Mouse (Mus musculus) midbrain, postnatal 0 days (tissue): ENCODE measurements around the gene Gars. TPM values are rescaled to one million over a fixed set of nuclear protein-coding genes. Genes with fewer than 3 reads are reported as not detected.
A peak's percentile ranks its signal among the peaks of the same experiment; 100 is the strongest.

Experiments used
- ATAC-seq: fragments of 200-750 bp; cut with Nextera tagmentation; 2 replicates; pipeline ENCODE4 v1.8.0; 2017; ENCODE audit warnings: moderate number of reproducible peaks, mild to moderate bottlenecking, moderate TSS enrichment, moderate library complexity; ENCODE audit not compliant: low FRiP score
- DNase-seq: peaks from one replicate; pipeline ENCODE4 v3.0.0-alpha.2; 2015; ENCODE audit warnings: low spot score
- H3K27ac ChIP-seq: fragments of 300-500 bp; sonication (generic); 2 replicates; pipeline ENCODE4 v1.5.1; 2014; ENCODE audit warnings: low read depth, mild to moderate bottlenecking, low read length, mixed read lengths
- H3K27me3 ChIP-seq: fragments of 300-500 bp; sonication (generic); 2 replicates; pipeline ENCODE4 v1.6.1; 2014; ENCODE audit warnings: low read length, control low read depth, mixed read lengths; ENCODE audit not compliant: insufficient read depth
- H3K36me3 ChIP-seq: fragments of 300-500 bp; sonication (generic); 2 replicates; pipeline ENCODE4 v1.6.1; 2014; ENCODE audit warnings: low read length, control low read depth, mixed read lengths; ENCODE audit not compliant: insufficient read depth
- H3K4me1 ChIP-seq: fragments of 300-500 bp; sonication (generic); 2 replicates; pipeline ENCODE4 v1.6.1; 2014; ENCODE audit warnings: mild to moderate bottlenecking, control low read depth, antibody characterized with exemption, low read length, mixed read lengths; ENCODE audit not compliant: insufficient read depth
- H3K4me2 ChIP-seq: fragments of 300-500 bp; sonication (generic); 2 replicates; pipeline ENCODE4 v1.6.1; 2014; ENCODE audit warnings: low read depth, mild to moderate bottlenecking, low read length, mixed read lengths; ENCODE audit not compliant: poor library complexity, severe bottlenecking
- H3K4me3 ChIP-seq: fragments of 300-500 bp; sonication (generic); 2 replicates; pipeline ENCODE4 v1.5.1; 2014; ENCODE audit warnings: low read depth, mild to moderate bottlenecking, low read length, moderate library complexity
- H3K9ac ChIP-seq: fragments of 300-500 bp; sonication (generic); replicated peaks from 2 replicates; pipeline ENCODE4 v1.6.1; 2014; ENCODE audit warnings: mild to moderate bottlenecking, low read length, moderate library complexity, mixed read lengths; ENCODE audit not compliant: poor library complexity, severe bottlenecking
- H3K9me3 ChIP-seq: fragments of 300-500 bp; sonication (generic); 2 replicates; pipeline ENCODE4 v1.6.1; 2016; ENCODE audit warnings: low read length, control low read depth
- CTCF ChIP-seq: IDR thresholded peaks from 2 replicates; pipeline ENCODE4 v1.5.1; 2016; ENCODE audit warnings: antibody characterized with exemption, mild to moderate bottlenecking
- WGBS: fragments of 180-500 bp; shearing (Covaris S2); extraction: QIAGEN DNeasy Blood & Tissue Kit; methylation state at CpG from one replicate; pipeline ENCODE4 v1.1.7; 2014; 5-methylcytosine and 5-hydroxymethylcytosine counted together
- polyA plus RNA-seq: library from polyadenylated mRNA; unstranded; fragments of >200 nt; fragmentation: Nextera tagmentation; extraction: Ambion mirVana; gene quantifications from 2 replicates; pipeline ENCODE4 v1.2.1, GENCODE M21; 2015
- total RNA-seq: library from RNA; depleted of rRNA; stranded (reverse); fragments of >200 nt; gene quantifications from 2 replicates; pipeline ENCODE4 v1.2.3, GENCODE M21; 2014

Gene Gars
- total and polyA plus RNA-seq, 2 experiments from 2014 or later, result 136 to 202 TPM

DNA sequence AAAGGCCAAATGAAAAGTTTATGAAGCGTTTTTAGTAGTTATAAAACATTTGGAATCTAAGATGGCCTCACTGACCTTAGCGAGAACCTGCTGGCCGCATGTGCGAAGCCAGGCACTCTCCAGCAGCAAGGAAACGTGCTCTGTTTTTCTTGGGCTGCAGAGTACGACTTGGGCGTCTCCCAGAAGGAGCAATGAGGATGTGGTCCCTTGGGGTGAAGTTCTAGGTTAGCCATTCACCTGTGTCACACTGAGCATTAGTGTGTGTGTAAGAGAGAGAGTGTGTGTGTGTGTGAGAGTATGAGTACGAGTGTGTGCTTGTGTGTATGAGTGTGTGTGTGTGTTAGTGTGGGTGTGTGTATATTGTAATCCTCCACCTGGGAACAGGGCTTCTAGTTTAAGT is 5.4 kb downstream of the Gars start:
- Histone ChIP-seq H3K36me3 (peaks cover 13% of the 10 kb centered on the region), H3K27me3 (no peaks in the 10 kb centered on the region), H3K27ac (no peak overlapping the region), H3K9ac (no peak overlapping the region), H3K4me1 (no peaks in the 10 kb centered on the region), H3K4me2 (no peak overlapping the region), H3K4me3 (no peak overlapping the region), H3K9me3 (no peaks in the 10 kb centered on the region)
- WGBS, result 84% methylated on average over 8 of the region's 8 CpGs
- DNase-seq, result no peak
- no peak for TF ChIP-seq CTCF
- ATAC-seq, result no peak

DNA sequence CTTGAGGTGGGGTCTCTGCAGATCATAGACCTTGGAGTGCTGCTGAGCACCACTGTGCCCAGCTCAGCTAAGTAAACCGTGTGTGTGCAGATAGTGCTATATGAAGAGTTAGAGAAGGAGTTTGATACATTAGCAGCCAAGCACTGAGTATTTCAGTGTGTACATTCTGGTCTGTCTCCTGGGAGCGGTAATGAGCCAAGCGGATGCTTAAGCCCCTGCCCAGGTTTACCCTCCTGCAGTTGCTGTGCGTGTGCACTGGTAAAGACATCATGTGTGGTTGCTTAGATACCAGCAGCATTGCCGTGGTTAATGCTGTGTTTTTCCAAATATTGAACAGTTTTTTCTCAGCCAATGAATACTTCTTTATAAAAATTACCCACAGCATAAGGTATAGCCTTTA is 6.7 kb downstream of the Gars start:
- Histone ChIP-seq H3K4me2 (no peak overlapping the region), H3K27ac (no peak overlapping the region), H3K9ac (no peak overlapping the region), H3K4me1 (no peaks in the 10 kb centered on the region), H3K4me3 (no peak overlapping the region), H3K36me3 (peaks cover 17% of the 10 kb centered on the region), H3K27me3 (no peaks in the 10 kb centered on the region), H3K9me3 (no peaks in the 10 kb centered on the region)
- ATAC-seq, result no peak
- TF ChIP-seq CTCF, result no peak
- 58% methylated on average over 5 of the region's 5 CpGs for WGBS
- DNase-seq, result peak; percentile 15

DNA sequence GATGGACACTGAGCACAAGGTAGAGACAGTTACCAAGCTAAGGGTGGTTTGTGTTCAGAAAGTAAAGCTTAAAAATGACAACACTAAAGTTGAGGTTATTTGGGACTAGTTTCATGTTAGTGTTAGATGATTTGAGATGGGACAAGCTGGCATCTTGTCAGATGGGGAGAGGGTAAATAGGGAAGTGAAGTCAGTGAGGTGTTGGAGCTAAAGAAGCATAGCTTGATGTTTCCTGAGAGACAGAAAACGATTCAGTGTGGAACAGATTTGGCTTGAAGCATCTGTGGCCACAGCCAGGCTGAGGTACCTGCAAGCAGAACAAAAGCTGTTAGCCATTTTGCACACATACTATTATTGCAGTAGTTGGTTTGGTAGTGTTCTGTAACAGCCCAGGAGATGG is 7.5 kb downstream of the Gars start:
- Histone ChIP-seq H3K4me2 (no peak overlapping the region), H3K4me3 (no peak overlapping the region), H3K9ac (no peak overlapping the region), H3K27me3 (no peaks in the 10 kb centered on the region), H3K4me1 (no peaks in the 10 kb centered on the region), H3K9me3 (no peaks in the 10 kb centered on the region), H3K27ac (no peak overlapping the region), H3K36me3 (peaks cover 24% of the 10 kb centered on the region)
- WGBS, result 72% methylated on average over 1 of the region's 1 CpGs
- DNase-seq, result no peak
- no peak for TF ChIP-seq CTCF
- ATAC-seq, result no peak

DNA sequence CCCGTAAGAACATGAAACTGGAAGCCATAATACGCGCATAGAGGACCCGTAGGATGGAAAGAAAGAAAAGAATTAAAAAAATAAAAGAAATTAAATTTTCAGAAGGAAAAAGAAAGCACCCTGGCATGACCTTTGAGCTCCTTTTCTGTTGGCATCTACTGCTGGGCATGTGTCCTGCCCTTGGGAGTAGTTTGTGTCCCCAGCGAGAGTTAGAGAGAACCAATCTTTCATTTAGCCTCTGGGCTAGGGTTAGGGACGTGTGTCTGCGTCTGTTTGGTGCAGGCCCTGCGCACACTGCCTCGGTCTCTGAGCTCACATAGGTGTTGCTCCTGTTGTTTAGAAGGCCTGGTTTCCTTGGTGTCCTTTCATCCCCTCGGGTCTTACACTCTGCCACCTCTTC is 11.4 kb downstream of the Gars start:
- Histone ChIP-seq H3K4me1 (no peaks in the 10 kb centered on the region), H3K27me3 (no peaks in the 10 kb centered on the region), H3K27ac (no peak overlapping the region), H3K9me3 (no peaks in the 10 kb centered on the region), H3K4me3 (no peak overlapping the region), H3K36me3 (peaks cover 55% of the 10 kb centered on the region), H3K9ac (no peak overlapping the region), H3K4me2 (no peak overlapping the region)
- 94% methylated on average over 10 of the region's 10 CpGs for WGBS
- ATAC-seq (no peak), DNase-seq (no peak)
- no peak for TF ChIP-seq CTCF

DNA sequence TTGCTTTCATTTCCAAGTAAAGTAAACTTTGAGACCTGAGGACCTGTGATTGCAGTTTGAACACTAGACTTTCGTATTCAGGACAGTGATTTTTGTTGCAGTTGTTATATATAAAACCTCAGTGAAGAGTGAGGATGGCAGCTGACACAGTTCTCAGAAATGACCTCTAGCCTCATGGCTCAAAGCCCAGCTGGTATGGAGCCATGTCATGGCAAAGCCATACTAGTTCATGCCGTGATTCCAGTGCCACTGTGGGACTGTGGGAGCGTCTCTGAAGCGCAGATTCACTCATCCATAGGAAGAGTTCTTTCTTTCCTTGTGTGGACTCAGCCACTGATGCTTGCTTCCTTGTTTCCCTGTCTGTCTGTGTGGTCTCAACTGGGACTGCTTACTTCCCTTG is 16.7 kb downstream of the Gars start:
- no peak for ATAC-seq
- DNase-seq, result no peak
- TF ChIP-seq CTCF, result no peak
- Histone ChIP-seq H3K9me3 (no peaks in the 10 kb centered on the region), H3K9ac (no peak overlapping the region), H3K27me3 (no peaks in the 10 kb centered on the region), H3K4me2 (no peak overlapping the region), H3K4me3 (no peak overlapping the region), H3K27ac (no peak overlapping the region), H3K36me3 (peaks cover 64% of the 10 kb centered on the region), H3K4me1 (no peaks in the 10 kb centered on the region)
- WGBS, result 95% methylated on average over 4 of the region's 4 CpGs

DNA sequence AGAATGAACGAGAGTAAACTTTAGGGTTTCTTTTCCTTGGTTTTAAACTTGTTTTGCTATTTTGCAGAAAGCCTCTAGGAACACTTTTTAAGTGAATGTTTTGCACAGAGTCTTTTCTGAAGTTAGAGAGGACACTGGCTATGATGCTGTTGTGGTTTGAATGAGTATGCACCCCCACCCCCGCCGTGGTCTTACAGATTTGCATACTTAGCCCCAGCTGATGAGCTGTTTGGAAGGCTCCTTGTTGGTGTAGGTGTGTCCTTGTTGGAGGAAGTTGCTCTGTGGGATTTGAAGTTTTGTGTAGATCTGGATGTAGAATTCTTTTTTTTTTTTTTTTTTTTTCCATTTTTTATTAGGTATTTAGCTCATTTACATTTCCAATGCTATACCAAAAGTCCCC is 19.6 kb downstream of the Gars start:
- H3K4me2 ChIP-seq, result no peak overlapping the region
- no peaks in the 10 kb centered on the region for H3K27me3 ChIP-seq
- peaks cover 57% of the 10 kb centered on the region for H3K36me3 ChIP-seq
- H3K27ac ChIP-seq, result no peak overlapping the region
- TF ChIP-seq CTCF, result no peak
- no peak overlapping the region for H3K4me3 ChIP-seq
- no peak for DNase-seq
- no peaks in the 10 kb centered on the region for H3K4me1 ChIP-seq
- no peaks in the 10 kb centered on the region for H3K9me3 ChIP-seq
- no peak overlapping the region for H3K9ac ChIP-seq
- WGBS, result 95% methylated on average over 3 of the region's 3 CpGs
- ATAC-seq, result no peak
